Mouse (Mus musculus): ENCODE data around the gene Mat2a. TPM values are rescaled to one million over a fixed set of nuclear protein-coding genes. Genes with fewer than 3 reads are reported as not detected.
"Not testable (repeated sequence)": the region's sequence is repeated elsewhere in the genome, so short reads cannot be mapped to it uniquely, and the experiment has no call there.

Mat2a gene
- polyA plus RNA-seq, 1 experiment from 2014 or later: 405 TPM

GRCm38 (mm10) chr6:72452329-72452728 is 13.0 kb upstream of the Mat2a start:
- 59% methylated on average over 2 of the region's 2 CpGs for WGBS
- ATAC-seq (ENCODE audit: low FRiP score): no peak
- Histone ChIP-seq H3K9me3 (replicated peaks) (no peaks in the 10 kb centered on the region), H3K4me2 (replicated peaks) (no peak overlapping the region), H3K36me3 (no peaks in the 10 kb centered on the region), H3K9ac (no peak overlapping the region), H3K27ac (no peak overlapping the region), H3K4me3 (no peak overlapping the region), H3K4me1 (peaks cover 6% of the 10 kb centered on the region; the same call in 1 of the 2 replicates), H3K27me3 (no peaks in the 10 kb centered on the region)

- H3K27ac ChIP-seq; ATAC-seq (ENCODE audit: low FRiP score); H3K27me3 ChIP-seq; H3K4me2 ChIP-seq (replicated peaks); H3K4me1 ChIP-seq; H3K9me3 ChIP-seq (replicated peaks); H3K9ac ChIP-seq; H3K4me3 ChIP-seq; H3K36me3 ChIP-seq: not testable (repeated sequence)
- WGBS: 70% methylated on average over 2 of the region's 2 CpGs
Measured at GRCm38 (mm10) chr6:72451778-72452177, 12.4 kb upstream of the Mat2a start.

GRCm38 (mm10) chr6:72447487-72447886 is 8.1 kb upstream of the Mat2a start:
- Histone ChIP-seq H3K4me1 (no peaks in the 10 kb centered on the region), H3K9me3 (replicated peaks) (no peaks in the 10 kb centered on the region), H3K27me3 (peaks cover 2% of the 10 kb centered on the region; the same call in 1 of the 2 replicates), H3K9ac (no peak overlapping the region), H3K36me3 (no peaks in the 10 kb centered on the region), H3K4me3 (no peak overlapping the region), H3K4me2 (replicated peaks) (no peak overlapping the region), H3K27ac (no peak overlapping the region)
- 87% methylated on average over 2 of the region's 2 CpGs for WGBS
- no peak for ATAC-seq (ENCODE audit: low FRiP score)

DNA sequence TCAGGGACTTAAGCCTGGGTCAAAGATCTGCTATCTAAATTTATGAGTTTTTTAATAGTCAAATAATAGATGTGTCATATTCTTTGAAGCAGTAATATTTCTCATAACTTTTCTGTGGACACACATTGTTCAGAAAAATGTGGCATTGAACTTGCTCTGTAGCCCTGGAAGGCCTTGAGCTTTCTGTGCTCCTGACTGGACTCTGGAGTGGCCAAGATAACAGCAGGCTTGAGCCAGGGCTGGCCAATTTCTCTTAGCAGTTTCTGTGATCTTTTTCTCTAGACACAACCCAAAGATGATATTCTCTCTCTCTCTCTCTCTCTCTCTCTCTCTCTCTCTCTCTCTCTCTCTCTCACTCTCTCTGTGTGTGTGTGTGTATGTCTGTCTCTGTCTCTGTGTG is 5.7 kb upstream of the Mat2a start:
- Histone ChIP-seq H3K9ac (no peak overlapping the region), H3K36me3 (no peaks in the 10 kb centered on the region), H3K27ac (no peak overlapping the region), H3K4me3 (no peak overlapping the region), H3K4me2 (replicated peaks) (no peak overlapping the region), H3K4me1 (peaks cover 14% of the 10 kb centered on the region), H3K9me3 (replicated peaks) (no peaks in the 10 kb centered on the region), H3K27me3 (peaks cover 2% of the 10 kb centered on the region; the same call in 1 of the 2 replicates)
- no peak for ATAC-seq (ENCODE audit: low FRiP score)

DNA sequence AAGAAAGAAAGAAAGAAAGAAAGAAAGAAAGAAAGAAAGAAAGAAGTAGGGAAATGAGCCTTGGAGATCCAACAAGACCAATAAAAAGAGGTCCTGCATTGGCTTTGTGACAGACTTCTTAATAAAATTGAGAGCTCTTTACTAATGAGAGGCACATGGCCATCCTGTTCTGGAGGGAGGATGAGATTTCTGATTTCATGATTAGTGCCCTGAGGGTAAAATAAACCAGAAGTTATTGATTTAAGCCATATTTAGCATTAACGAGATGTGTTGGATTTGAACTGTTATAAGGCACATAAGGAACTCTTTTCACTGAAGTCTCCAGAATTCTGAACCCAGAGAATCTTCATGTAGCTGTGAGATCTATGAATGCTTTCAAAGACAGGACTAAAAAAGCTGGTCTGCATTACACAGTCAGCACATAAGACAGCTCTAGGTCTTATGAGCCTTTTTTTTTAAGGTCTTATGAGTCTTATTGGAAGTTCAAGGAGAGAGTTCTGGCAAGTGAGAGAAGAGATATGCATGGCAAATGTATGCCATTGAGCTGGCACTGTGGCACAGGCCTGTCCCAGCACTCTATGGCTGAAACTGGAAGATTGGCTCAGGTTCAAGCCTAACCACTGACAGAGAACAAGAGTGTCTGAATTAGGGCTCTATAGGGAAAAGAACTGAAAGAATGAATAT is 3.7 kb upstream of the Mat2a start:
- H3K9me3 ChIP-seq (replicated peaks): no peaks in the 10 kb centered on the region
- no peak for ATAC-seq (ENCODE audit: low FRiP score)
- H3K4me3 ChIP-seq: no peak overlapping the region
- 70% methylated on average over 1 of the region's 1 CpGs for WGBS
- H3K36me3 ChIP-seq: no peaks in the 10 kb centered on the region
- H3K9ac ChIP-seq: no peak overlapping the region
- H3K4me2 ChIP-seq (replicated peaks): no peak overlapping the region
- H3K4me1 ChIP-seq: peaks cover 16% of the 10 kb centered on the region
- H3K27ac ChIP-seq: no peak overlapping the region; the same call in 1 of the 2 replicates
- H3K27me3 ChIP-seq: peaks cover 2% of the 10 kb centered on the region; the same call in 1 of the 2 replicates

GRCm38 (mm10) chr6:72440186-72440990 is 1.0 kb upstream of the Mat2a start:
- Histone ChIP-seq H3K27ac (peak overlapping the region; percentile 99), H3K4me2 (replicated peaks) (peak overlapping the region; percentile 78), H3K27me3 (peaks cover 2% of the 10 kb centered on the region; the same call in 1 of the 2 replicates), H3K9ac (peak overlapping the region; percentile 97), H3K9me3 (replicated peaks) (no peaks in the 10 kb centered on the region), H3K4me1 (peaks cover 34% of the 10 kb centered on the region), H3K36me3 (peaks cover 18% of the 10 kb centered on the region), H3K4me3 (peak overlapping the region; percentile 78)
- no peak for ATAC-seq (ENCODE audit: low FRiP score)
- WGBS: 11% methylated on average over 17 of the region's 17 CpGs

DNA sequence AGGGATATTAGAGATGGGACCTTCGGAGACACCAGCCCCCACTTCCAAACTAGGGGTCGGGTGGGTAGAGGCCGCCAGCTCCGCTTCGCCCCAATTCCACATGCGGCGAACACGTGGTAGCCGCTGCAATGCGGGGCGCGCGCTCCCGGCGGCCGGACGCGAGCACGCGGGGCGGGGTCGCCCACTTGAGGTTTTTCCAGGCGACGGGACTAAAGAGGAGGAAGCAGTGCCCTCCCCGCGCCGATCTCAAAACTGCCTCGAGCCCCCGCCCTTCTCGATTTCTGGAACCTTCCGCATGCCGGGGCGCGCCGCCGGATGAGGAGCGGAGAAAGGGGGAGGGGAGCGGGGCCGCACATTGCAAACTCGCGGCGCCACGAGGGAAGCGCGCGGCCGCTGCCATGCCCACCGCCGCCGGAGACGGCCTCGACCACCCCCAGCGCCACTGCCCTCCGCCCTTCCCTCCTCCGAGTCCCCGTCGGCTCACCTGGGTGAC is 450 bp downstream of the Mat2a start:
- WGBS: under 1% methylated on average over 52 of the region's 57 CpGs
- Histone ChIP-seq H3K36me3 (peaks cover 31% of the 10 kb centered on the region), H3K27ac (peak overlapping the region; percentile 99), H3K4me3 (peak overlapping the region; percentile 78), H3K9me3 (replicated peaks) (no peaks in the 10 kb centered on the region), H3K9ac (peak overlapping the region; percentile 97), H3K27me3 (no peaks in the 10 kb centered on the region), H3K4me2 (replicated peaks) (peak overlapping the region; percentile 78), H3K4me1 (peaks cover 38% of the 10 kb centered on the region)
- peak; percentile 36 for ATAC-seq (ENCODE audit: low FRiP score)

DNA sequence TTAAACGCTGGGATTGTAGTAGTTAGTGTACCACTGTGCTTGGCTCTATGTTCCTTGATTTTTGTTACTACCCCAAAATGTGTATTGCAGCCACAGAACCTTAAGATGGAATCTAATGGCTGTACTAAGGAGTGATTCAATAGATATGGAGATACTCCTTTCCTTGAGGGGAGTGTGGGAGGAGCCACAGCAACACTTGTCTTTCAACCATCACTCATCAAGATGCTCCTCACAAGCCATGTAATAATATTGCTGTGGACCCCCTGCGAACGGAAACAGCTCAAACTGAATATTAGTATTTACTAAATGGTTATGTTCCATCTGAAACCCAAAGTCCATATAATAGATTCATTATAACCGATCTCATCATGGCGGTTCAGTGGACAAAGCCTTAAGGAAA is 1.1 kb downstream of the Mat2a start:
- Histone ChIP-seq H3K27me3 (no peaks in the 10 kb centered on the region), H3K4me2 (replicated peaks) (peak overlapping the region; percentile 78), H3K4me1 (peaks cover 38% of the 10 kb centered on the region), H3K4me3 (peak overlapping the region; percentile 78), H3K9me3 (replicated peaks) (no peaks in the 10 kb centered on the region), H3K36me3 (peaks cover 37% of the 10 kb centered on the region), H3K27ac (no peak overlapping the region), H3K9ac (peak overlapping the region; percentile 97)
- 3% methylated on average over 5 of the region's 5 CpGs for WGBS
- ATAC-seq (ENCODE audit: low FRiP score): no peak

DNA sequence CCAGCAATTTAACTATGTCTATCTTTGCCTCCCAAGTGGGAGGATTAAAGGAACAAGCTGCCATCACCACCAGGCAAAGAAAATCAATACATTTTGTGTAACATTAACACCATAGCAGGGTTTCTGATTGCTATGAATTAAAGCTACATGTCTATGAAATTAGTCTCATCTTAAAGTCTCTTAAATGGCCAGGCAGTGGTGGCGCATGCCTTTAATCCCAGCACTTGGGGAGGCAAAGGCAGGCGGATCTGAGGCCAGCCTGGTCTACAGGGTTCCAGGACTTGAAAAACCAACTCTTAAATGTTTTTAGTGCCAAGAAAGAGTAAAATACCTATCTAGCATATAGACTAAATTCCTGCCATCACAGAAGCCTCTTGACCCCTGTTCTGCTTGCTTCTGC is 7.2 kb downstream of the Mat2a start:
- H3K36me3 ChIP-seq: peaks cover 71% of the 10 kb centered on the region
- H3K9ac ChIP-seq: no peak overlapping the region
- H3K27ac ChIP-seq: no peak overlapping the region
- H3K9me3 ChIP-seq (replicated peaks): no peaks in the 10 kb centered on the region
- no peak overlapping the region for H3K4me3 ChIP-seq
- WGBS: 87% methylated on average over 2 of the region's 2 CpGs
- no peaks in the 10 kb centered on the region for H3K27me3 ChIP-seq
- H3K4me2 ChIP-seq (replicated peaks): no peak overlapping the region
- no peak for ATAC-seq (ENCODE audit: low FRiP score)
- H3K4me1 ChIP-seq: peaks cover 15% of the 10 kb centered on the region

DNA sequence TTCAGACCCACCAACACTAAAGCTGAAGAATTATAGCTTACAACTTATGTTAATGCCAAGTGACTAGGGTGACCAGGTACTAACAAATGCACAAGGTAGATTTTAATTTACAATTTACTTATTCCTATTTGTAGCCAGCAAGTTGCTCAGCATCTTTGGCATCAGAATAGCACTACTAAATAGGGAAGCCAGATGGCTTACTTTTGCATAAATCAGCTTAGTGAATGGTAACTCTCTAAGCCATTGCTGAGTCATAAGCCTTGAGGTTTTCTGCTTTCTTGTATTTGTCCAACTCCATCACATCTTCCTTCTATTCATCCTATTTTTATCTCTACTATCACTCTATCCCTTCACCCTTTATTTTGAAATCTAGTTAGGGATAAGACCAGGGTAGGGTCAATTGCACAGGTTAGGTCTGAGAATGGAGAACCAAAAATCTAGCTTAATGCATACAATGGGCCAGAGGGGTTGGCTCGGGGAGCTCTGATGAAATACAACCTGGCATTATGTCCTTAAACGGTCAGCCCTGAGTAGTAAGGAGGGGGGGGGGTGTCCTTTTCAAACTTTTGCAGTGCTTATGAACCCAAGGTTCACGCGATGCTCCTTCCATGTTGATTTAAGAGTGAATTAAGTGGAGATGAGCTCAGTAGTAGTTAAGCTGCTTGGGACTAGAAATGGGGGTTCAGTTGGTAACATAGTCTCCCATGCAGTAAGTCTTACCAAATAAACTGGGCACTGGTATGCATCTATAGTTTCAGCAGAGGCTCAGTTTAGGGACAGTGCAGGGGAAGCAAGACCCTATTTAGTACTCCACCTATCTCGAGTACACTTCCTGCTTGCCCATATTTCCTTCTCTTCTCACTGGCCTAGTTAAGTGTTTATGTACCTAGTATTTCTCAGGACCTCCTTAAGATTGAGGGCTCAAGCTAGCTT is 8.1 kb downstream of the Mat2a start:
- Histone ChIP-seq H3K27me3 (no peaks in the 10 kb centered on the region), H3K27ac (no peak overlapping the region), H3K9me3 (replicated peaks) (no peaks in the 10 kb centered on the region), H3K4me1 (peaks cover 10% of the 10 kb centered on the region; the same call in 1 of the 2 replicates), H3K4me2 (replicated peaks) (no peak overlapping the region), H3K4me3 (no peak overlapping the region), H3K36me3 (peaks cover 71% of the 10 kb centered on the region), H3K9ac (no peak overlapping the region)
- WGBS: 37% methylated on average over 5 of the region's 5 CpGs
- peak; percentile 53 for ATAC-seq (ENCODE audit: low FRiP score)

DNA sequence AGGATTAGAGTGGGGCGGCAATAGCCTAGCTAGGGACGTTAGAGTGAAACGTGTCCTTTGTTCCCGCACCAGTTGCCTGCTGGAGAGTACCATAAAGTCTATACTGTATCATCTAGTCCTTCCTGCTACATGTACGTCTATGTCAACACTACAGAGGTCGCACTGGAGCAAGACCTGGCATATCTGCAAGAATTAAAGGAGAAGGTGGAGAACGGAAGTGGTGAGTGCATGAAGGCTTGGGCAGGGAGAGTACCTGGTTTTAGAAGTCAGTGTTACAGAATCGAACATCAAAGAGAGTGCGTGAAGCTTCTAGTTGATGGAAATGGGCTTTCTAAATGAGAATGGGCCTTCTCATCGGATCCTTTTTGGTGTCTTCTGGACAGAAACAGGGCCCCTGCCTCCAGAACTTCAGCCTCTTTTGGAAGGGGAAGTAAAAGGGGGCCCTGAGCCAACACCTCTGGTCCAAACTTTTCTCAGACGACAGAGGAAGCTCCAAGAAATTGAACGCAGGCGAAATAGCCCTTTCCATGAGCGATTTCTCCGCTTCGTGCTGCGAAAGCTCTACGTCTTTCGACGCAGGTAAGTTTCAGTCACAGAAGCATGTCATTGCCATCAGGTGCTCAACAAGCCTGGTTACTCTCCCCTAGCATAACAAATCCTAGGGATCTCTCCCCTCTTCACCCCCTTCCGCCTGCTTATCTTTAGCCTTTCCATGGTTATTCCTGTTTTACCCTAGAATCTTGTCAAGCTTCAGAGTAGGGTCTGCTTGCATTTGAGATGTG is 10.1 kb downstream of the Mat2a start:
- Histone ChIP-seq H3K4me2 (replicated peaks) (no peak overlapping the region), H3K4me3 (no peak overlapping the region), H3K27ac (no peak overlapping the region), H3K27me3 (no peaks in the 10 kb centered on the region), H3K4me1 (no peaks in the 10 kb centered on the region), H3K9me3 (replicated peaks) (no peaks in the 10 kb centered on the region), H3K36me3 (peaks cover 72% of the 10 kb centered on the region), H3K9ac (no peak overlapping the region)
- ATAC-seq (ENCODE audit: low FRiP score): no peak
- WGBS: 92% methylated on average over 21 of the region's 21 CpGs
